Mouse (Mus musculus) Muller cell, postnatal 12 days (primary cell): ENCODE data around the gene Pnmal1.

ENCODE experiments used
- DNase-seq: peaks from one replicate; pipeline ENCODE4 v3.0.0-alpha.2; 2015; ENCODE audit errors: inconsistent ontology term

Gene Pnmal1

DNA sequence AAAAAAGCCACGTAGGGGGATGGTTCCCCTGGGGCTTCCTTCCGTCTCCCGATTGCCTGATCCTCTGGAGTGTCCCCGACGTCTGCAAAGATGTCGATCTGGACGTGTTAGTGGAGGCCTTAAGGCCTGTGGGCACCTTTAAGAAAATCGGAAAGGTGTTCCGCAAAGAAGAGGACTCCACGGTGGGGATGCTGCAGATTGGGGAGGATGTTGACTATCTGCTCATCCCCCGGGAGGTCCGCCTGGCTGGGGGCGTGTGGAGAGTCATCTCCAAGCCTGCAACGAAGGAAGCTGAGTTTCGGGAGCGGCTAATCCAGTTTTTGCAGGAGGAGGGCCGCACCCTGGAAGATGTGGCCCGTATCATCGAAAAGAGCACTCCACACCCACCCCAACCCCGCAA lies 34.9 kb downstream of the Pnmal1 start:
- no peak for DNase-seq

GRCm38 (mm10) chr7:16995345-16995744 lies 35.9 kb downstream of the Pnmal1 start:
- no peak for DNase-seq

GRCm38 (mm10) chr7:16999233-16999632 lies 39.8 kb downstream of the Pnmal1 start:
- no peak for DNase-seq

GRCm38 (mm10) chr7:16999650-17000049 lies 40.2 kb downstream of the Pnmal1 start:
- peak; percentile 65 for DNase-seq

GRCm38 (mm10) chr7:17002375-17003195 lies 43.1 kb downstream of the Pnmal1 start:
- DNase-seq: peak; percentile 85

DNA sequence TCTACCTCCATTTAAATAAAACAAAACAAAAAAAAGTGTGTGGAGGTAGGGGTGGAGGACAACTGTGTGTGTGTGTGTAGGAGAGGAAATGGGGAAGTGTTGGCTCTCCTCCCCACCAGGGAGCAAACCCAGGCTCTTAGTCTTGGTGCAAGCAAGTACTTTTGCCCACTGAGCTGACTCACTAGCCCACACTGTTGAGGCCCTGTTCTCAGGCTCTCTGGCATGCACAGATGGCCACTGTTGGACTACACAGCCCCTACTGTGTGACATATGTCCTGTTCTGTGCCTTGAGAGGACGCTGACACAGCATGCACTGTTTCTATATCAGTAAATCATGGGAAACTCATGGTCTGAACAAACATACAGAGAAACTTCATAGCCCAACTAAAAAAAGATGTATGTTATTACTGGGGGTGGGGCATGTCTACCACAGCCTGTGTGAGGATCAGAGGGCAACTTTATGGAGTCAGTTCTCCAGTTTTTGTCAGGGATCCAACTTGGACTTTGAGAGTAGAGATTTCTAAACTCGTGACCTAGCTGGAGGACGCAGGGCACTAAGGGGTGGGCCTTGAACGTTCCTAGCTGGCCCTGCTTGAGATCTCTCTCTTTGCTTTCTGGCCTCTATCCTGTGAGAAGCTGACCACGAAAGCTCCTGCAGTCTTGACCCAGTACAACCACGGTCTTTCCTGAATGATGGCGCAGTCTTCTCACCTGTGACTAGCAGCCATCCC lies 43.9 kb downstream of the Pnmal1 start:
- DNase-seq: peak; percentile 27

- DNase-seq: no peak
Observed at GRCm38 (mm10) chr7:17004716-17005115, 45.2 kb downstream of the Pnmal1 start.

DNA sequence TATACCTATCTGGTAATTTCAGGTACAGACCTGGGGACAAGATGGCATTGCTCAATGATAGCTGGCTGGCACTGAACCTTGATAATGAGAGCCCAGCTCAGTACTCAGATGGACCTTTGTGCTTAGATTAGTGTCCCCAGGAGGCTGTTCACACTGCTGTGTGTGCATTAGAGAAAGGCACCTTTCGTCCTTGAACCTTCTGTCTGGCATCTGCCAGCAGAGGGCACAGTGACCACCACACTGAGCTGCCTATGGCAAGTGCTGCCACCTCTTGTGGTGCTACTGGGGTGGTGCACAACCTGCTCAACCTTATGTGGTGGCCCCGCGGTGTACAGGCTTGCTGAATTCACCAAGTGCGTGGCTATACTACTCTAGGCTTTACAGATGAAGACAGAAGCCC lies 47.8 kb downstream of the Pnmal1 start:
- peak; percentile 33 for DNase-seq

GRCm38 (mm10) chr7:17009326-17010009 lies 50.0 kb downstream of the Pnmal1 start:
- DNase-seq: no peak

DNA sequence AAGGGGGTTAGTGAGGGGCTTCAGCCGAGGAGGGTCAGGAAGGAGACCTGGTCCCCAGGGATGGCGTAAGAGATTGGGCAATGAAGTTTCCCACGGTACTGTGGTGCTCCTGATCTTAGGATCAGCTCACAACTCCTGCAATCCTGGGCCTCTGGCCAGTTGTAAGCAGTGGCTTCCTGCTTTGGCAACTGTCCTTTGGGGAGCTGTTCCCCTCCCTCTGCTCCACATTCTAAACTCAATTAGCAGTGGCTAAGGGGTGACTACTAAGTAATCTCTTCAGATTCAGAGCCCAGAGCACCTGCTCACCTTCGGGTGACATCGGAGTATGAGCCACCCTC lies 50.5 kb downstream of the Pnmal1 start:
- no peak for DNase-seq

DNA sequence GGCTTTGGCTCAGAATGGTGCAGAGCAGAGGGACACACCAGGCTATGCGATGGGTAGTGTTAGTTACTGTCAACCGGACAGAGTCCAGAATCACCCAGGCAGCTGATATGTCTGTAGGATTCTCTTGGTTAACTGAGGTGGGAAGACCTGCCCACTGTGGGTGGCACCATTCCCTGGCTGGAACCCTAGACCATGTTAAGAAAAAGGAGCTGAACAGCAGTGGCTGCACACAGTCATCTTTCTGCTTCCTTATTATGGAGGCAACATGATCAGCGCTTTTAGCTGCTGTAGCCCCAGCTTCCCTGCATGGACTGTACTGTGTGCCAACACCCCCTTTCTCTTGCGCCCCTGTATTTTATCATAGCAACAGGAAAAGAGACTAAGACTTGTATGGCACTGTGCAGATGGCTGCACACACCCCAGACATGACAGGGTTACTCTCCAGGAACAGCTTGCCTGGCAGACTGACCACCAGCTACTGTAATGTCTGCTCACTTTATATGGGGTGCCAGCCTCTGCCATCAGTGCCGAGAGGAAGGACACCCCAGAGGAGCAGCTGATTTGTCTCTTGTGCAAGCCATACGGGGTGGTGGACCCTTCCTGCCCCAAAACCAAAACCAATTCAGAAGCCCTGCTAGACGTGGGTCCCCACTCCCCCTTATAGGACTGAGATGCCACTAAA lies 52.6 kb downstream of the Pnmal1 start:
- no peak for DNase-seq
